Mouse (Mus musculus) embryonic fibroblast, embryonic 13.5 days (primary cell): ENCODE measurements around the gene Mrpl24.

Experiments
- CTCF ChIP-seq: IDR thresholded peaks from 2 replicates; pipeline ENCODE4 v1.5.1; 2011; ENCODE audit warnings: mild to moderate bottlenecking, control low read depth, low read length, moderate library complexity, borderline replicate concordance; ENCODE audit not compliant: insufficient read depth
- POLR2A ChIP-seq: IDR thresholded peaks from 2 replicates; pipeline ENCODE4 v1.6.1; 2011; ENCODE audit warnings: low read depth, mild to moderate bottlenecking, control low read depth, low read length, moderate library complexity

GRCm38 (mm10) chr3:87952440-87952839, 33.1 kb downstream of the Mrpl24 start:
- TF ChIP-seq CTCF (no peak), POLR2A (no peak)
